Mouse (Mus musculus) heart, postnatal 0 days (tissue): ENCODE measurements around the gene Hpdl.

Source experiments
- CTCF ChIP-seq: IDR thresholded peaks from 2 replicates; pipeline ENCODE4 v1.5.1; 2016; ENCODE audit warnings: antibody characterized with exemption, control low read depth, low read depth
- EP300 ChIP-seq: IDR thresholded peaks from 2 replicates; pipeline ENCODE4 v1.6.1; 2016; ENCODE audit warnings: antibody characterized with exemption, low read depth

GRCm38 (mm10) chr4:116824541-116825004 is 3.1 kb upstream of the Hpdl start:
- TF ChIP-seq CTCF, result no peak
- no peak for TF ChIP-seq EP300
